Mouse (Mus musculus) right cerebral cortex, postnatal 14 days (tissue): ENCODE measurements around the gene Rps27a.

ENCODE experiments used
- DNase-seq: peaks from one replicate; pipeline ENCODE4 v3.0.0; 2022

Gene Rps27a

DNA sequence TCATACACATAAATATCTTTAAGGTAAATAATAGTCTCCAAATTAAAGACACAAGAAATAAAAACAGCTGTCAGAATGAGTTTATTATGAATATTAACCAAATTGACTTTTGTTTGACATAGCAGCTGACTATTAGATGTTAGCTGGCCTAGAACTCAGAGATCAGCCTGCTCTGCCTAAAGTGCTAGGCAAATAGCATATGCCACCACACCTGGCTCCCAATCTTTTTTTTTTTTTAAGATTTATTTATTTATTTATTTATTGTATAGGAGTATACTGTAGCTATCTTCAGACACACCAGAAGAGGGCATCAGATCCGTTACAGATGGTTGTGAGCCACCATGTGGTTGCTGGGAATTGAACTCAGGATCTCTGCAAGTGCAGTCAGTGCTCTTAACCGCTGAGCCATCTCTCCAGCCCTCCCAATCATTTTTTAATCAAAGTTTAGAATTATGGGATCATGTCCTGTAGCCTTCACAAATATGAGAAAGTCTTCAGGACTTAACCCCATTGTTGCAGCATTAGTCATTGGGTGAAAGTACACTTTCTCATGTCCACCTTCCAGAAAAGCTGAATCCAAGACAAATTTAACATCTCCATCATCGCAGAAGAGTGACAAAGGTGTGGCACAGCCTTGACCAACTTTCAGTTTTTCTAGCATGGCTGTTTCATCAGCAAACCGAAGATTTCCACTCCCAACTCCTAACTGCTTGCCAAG, 34.9 kb downstream of the Rps27a start:
- no peak for DNase-seq

DNA sequence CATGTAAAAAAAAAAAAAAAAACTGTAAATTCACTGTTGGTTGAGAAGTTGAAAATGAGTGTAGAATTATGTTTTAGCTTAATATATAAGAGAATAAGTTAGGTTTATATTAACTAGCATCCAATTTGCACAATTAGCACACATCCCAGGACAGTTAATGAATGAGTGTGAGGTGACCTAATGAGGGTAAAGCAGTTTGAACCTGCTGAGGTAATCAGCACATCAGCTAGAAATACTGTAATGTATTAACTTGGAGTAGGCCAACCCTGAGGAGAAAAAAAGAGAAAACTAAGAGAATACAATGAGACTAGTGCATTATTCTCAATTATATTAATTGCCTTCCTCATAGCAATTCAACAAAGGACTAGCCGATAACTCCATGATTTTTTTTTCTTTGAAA, 38.5 kb downstream of the Rps27a start:
- DNase-seq, result no peak

- no peak for DNase-seq
Measured at GRCm38 (mm10) chr11:29504899-29505625, 42.8 kb downstream of the Rps27a start.

- DNase-seq, result no peak
Measured at GRCm38 (mm10) chr11:29503948-29504893, 43.7 kb downstream of the Rps27a start.

- no peak for DNase-seq
Measured at GRCm38 (mm10) chr11:29496962-29497361, 50.9 kb downstream of the Rps27a start.
